Comparison of ENCODE assay signal across 13 mouse cellular contexts in the genomic region with DNA sequence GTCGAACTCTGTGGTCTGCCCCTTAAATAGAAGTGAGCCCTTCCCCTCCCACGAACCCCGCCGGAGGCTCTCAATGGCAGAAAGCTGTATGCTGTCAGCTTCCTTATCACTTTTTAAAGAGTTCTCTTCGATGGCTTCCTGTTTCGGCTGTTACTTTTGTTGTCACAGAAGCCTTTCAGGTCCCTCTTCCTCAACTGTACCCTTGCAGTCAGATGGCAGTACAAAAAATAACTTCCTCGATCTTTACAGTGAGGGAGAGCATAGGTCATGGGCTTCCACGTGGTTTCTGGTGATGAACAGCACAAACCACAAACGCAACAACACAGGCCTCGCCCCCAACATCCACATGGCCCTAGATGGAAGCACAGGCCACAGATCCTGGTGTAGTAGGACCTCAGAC. TPM values are rescaled to one million over a fixed set of nuclear protein-coding genes. Genes with fewer than 3 reads are reported as not detected.
DNase-seq lines count a peak whose midpoint lies in the region; ATAC-seq and TF ChIP-seq lines count a peak whose summit lies in the region.
"Had no signal": no experiment of that assay in that cellular context is flagged by ENCODE, and none has a peak within 500 bp of the region (broad histone marks: within the 10 kb centered on the region; RNA-seq: fewer than 3 reads in every experiment).

No protein-coding gene starts in this region.

- H3K27me3 ChIP-seq in liver, postnatal 0 days (ENCODE audit: insufficient read depth, low read length): no peaks in the 10 kb centered on the region
- H3K27me3 ChIP-seq: stomach, embryonic 15.5 days had no signal

- peaks cover 9% of the 10 kb centered on the region for H3K4me1 ChIP-seq in liver, postnatal 0 days (ENCODE audit: insufficient read depth)

- TF ChIP-seq CTCF in liver, postnatal 0 days (IDR thresholded peaks at IDR 0.05; ENCODE audit: low read depth): no peak

- no peak overlapping the region for H3K27ac ChIP-seq in liver, postnatal 0 days (ENCODE audit: low read depth)
- H3K27ac ChIP-seq: stomach, embryonic 15.5 days had no signal

- no peak for TF ChIP-seq EP300 in liver, postnatal 0 days (IDR thresholded peaks at IDR 0.05; ENCODE audit: low read depth)

- ATAC-seq in liver, postnatal 0 days: peak; percentile 33; the same call in 1 of the 2 replicates
- ATAC-seq: forebrain, embryonic 16.5 days had no signal

- 30% methylated on average over 10 of the region's 10 CpGs for WGBS in liver, postnatal 0 days (ENCODE audit: insufficient replicate concordance)

- no peaks in the 10 kb centered on the region for H3K9me3 ChIP-seq in liver, postnatal 0 days (ENCODE audit: low read length)
- H3K9me3 ChIP-seq: stomach, embryonic 15.5 days had no signal

- no peak overlapping the region for H3K4me2 ChIP-seq in liver, postnatal 0 days (ENCODE audit: low read depth, low read length)
- H3K4me2 ChIP-seq: stomach, embryonic 15.5 days had no signal

- peak; percentile 77 to 79 for DNase-seq in B cell, adult 2 months
- DNase-seq in MEL-GATA-1-ER (ENCODE audit: extremely low read depth, low read depth): peak; percentile 73
- DNase-seq in liver, postnatal 0 days: no peak
- DNase-seq in spleen, postnatal 4 days (ENCODE audit: low spot score in 2 of 2): peak; percentile 50 to 70
- DNase-seq in layer of hippocampus, postnatal 36 days: no peak
- no peak for DNase-seq in frontal cortex, adult 2 months (ENCODE audit: extremely low spot score in 1 of 2, low spot score in 1 of 2)
- no peak for DNase-seq in layer of hippocampus, adult 11-12 months (ENCODE audit: low spot score)
- DNase-seq in left cerebral cortex, adult 11 months (ENCODE audit: low spot score): no peak
- DNase-seq: cerebellum, postnatal 25 days; heart, adult 18-20 months; kidney, adult 2 months had no signal

- H3K9ac ChIP-seq in liver, postnatal 0 days (replicated peaks): no peak overlapping the region
- H3K9ac ChIP-seq: stomach, embryonic 15.5 days had no signal

- H3K36me3 ChIP-seq in liver, postnatal 0 days (replicated peaks; ENCODE audit: insufficient read depth, low read length): no peaks in the 10 kb centered on the region
- H3K36me3 ChIP-seq: stomach, embryonic 15.5 days had no signal

- H3K4me3 ChIP-seq in liver, postnatal 0 days (ENCODE audit: low read depth, low read length): no peak overlapping the region
- H3K4me3 ChIP-seq: stomach, embryonic 15.5 days had no signal

RNA-seq across cellular contexts. Expression of a gene that starts 7.8 kb away (rescaled TPM):
- 249 and 258 TPM in 2 replicates for polyA plus RNA-seq in liver, postnatal 0 days (2015; fragmentation: Nextera tagmentation; extraction: Ambion mirVana)
- total RNA-seq in layer of hippocampus, postnatal 36 days (2021): 100 to 1,000 TPM; 338 to 365 TPM
- 976 and 1,019 TPM in 2 replicates for polyA plus RNA-seq in frontal cortex, adult 2 months (2012; rRNA removed)

RNA-seq across cellular contexts. Expression of a gene that starts 36.2 kb away (rescaled TPM):
- 12.4 and 17.8 TPM in 2 replicates for polyA plus RNA-seq in liver, postnatal 0 days (2015; fragmentation: Nextera tagmentation; extraction: Ambion mirVana)
- 10 to 100 TPM; 63.6 to 69.1 TPM for total RNA-seq in layer of hippocampus, postnatal 36 days (2021)
- polyA plus RNA-seq in frontal cortex, adult 2 months (2012; rRNA removed): 60.0 and 65.6 TPM in 2 replicates

RNA-seq across cellular contexts. Expression of a gene that starts 50.5 kb away (rescaled TPM):
- polyA plus RNA-seq in liver, postnatal 0 days (2015; fragmentation: Nextera tagmentation; extraction: Ambion mirVana): 6.9 and 7.1 TPM in 2 replicates
- 1 to 10 TPM in 1 of 2 experiments, not detected in 1; 1.3 TPM for total RNA-seq in layer of hippocampus, postnatal 36 days (2021)
- polyA plus RNA-seq in frontal cortex, adult 2 months (2012; rRNA removed): 0.50 TPM in 1 of 2 replicates, not detected in the other

Comparison
In these comparisons a context has a peak if more than half of its experiments do, and no peak if none do; other contexts are left out.
1. DNase-seq: peak in B cell, adult 2 months (2 of 2), MEL-GATA-1-ER (single experiment) and spleen, postnatal 4 days (2 of 2); none in liver, postnatal 0 days (single experiment), layer of hippocampus, postnatal 36 days (0 of 2), frontal cortex, adult 2 months (0 of 2), layer of hippocampus, adult 11-12 months (single experiment) and left cerebral cortex, adult 11 months (single experiment).